Mouse (Mus musculus) CH12.LX (cell line): ENCODE data around the gene Serpina3b. TPM values are rescaled to one million over a fixed set of nuclear protein-coding genes. Genes with fewer than 3 reads are reported as not detected.

Source experiments
- DNase-seq: peaks from one replicate; pipeline ENCODE4 v3.0.0-alpha.2; 2013; ENCODE audit errors: extremely low read depth
- H3K27ac ChIP-seq: 2 replicates; pipeline ENCODE4 v1.5.1; 2012; ENCODE audit warnings: low read depth, mild to moderate bottlenecking, control low read depth, moderate library complexity; ENCODE audit not compliant: insufficient read depth
- H3K27me3 ChIP-seq: replicated peaks from 2 replicates; pipeline ENCODE3; 2012; ENCODE audit warnings: inconsistent platforms
- H3K36me3 ChIP-seq, 2 experiments: replicated peaks in 1 of 2; 2 replicates each; pipeline versions ENCODE3 to v1.6.1; 2012; ENCODE audit warnings: inconsistent platforms in 1 of 2, low read length in 1 of 2, mild to moderate bottlenecking in 1 of 2, mixed read lengths in 1 of 2, moderate library complexity in 1 of 2; ENCODE audit not compliant: control insufficient read depth in 1 of 2, insufficient read depth in 1 of 2
- H3K4me1 ChIP-seq, 2 experiments: 2 replicates each; pipeline ENCODE4 v1.6.1; 2012; ENCODE audit warnings: inconsistent platforms in 1 of 2, moderate library complexity in 1 of 2; ENCODE audit not compliant: insufficient read depth in 2 of 2, control insufficient read depth in 1 of 2
- H3K4me2 ChIP-seq: 2 replicates; pipeline ENCODE4 v1.6.1; 2012; ENCODE audit warnings: low read depth, mild to moderate bottlenecking, control low read depth; ENCODE audit not compliant: poor library complexity, insufficient read depth, severe bottlenecking
- H3K4me3 ChIP-seq, 3 experiments: fragments of 150-350 bp in 1 of 3; sonication (generic) in 1 of 3; replicated peaks in 1 of 3; 2 replicates each; pipeline versions ENCODE3 to v1.5.1; 2011 to 2012; ENCODE audit warnings: low read depth in 2 of 3, low read length in 2 of 3, mild to moderate bottlenecking in 2 of 3, moderate library complexity in 2 of 3, control low read depth in 1 of 3, improper control_type of control experiment in 1 of 3, inconsistent platforms in 1 of 3, mixed read lengths in 1 of 3; ENCODE audit not compliant: poor library complexity in 1 of 3
- H3K79me2 ChIP-seq: replicated peaks from 2 replicates; pipeline ENCODE4 v1.6.1; 2012; ENCODE audit warnings: mild to moderate bottlenecking, moderate library complexity; ENCODE audit not compliant: control insufficient read depth, poor library complexity, insufficient read depth, severe bottlenecking; ENCODE audit errors: extremely low read depth
- H3K9ac ChIP-seq: 2 replicates; pipeline ENCODE4 v1.6.1; 2012; ENCODE audit warnings: low read depth, mild to moderate bottlenecking, control low read depth, moderate library complexity; ENCODE audit not compliant: insufficient read depth
- H3K9me3 ChIP-seq: replicated peaks from 2 replicates; pipeline ENCODE3; 2012; ENCODE audit warnings: low read length, inconsistent platforms, mixed read lengths
- BHLHE40 ChIP-seq: IDR thresholded peaks from 2 replicates; pipeline ENCODE4 v1.6.1; 2011; ENCODE audit warnings: mild to moderate bottlenecking, low read depth, low read length, improper control_type of control experiment
- CHD2 ChIP-seq: IDR thresholded peaks from 2 replicates; pipeline ENCODE4 v1.6.1; 2011; ENCODE audit warnings: low read length, improper control_type of control experiment
- ELF1 ChIP-seq: IDR thresholded peaks from 2 replicates; pipeline ENCODE4 v1.6.1; 2014; ENCODE audit warnings: low read depth, mild to moderate bottlenecking, inconsistent platforms, low read length, improper control_type of control experiment
- EP300 ChIP-seq: IDR thresholded peaks from 2 replicates; pipeline ENCODE4 v1.6.1; 2011; ENCODE audit warnings: low read length, improper control_type of control experiment
- ETS1 ChIP-seq: conservative IDR thresholded peaks from 2 replicates; pipeline ENCODE4 v1.6.1; 2012; ENCODE audit warnings: low read depth, mild to moderate bottlenecking, inconsistent platforms, low read length, improper control_type of control experiment, moderate library complexity
- GABPA ChIP-seq: IDR thresholded peaks from 2 replicates; pipeline ENCODE4 v1.6.1; 2012; ENCODE audit warnings: low read depth, low read length, improper control_type of control experiment, inconsistent platforms; ENCODE audit not compliant: insufficient replicate concordance
- IRF4 ChIP-seq: IDR thresholded peaks from 2 replicates; pipeline ENCODE4 v1.6.1; 2014; ENCODE audit warnings: low read depth, mild to moderate bottlenecking, inconsistent platforms, low read length, improper control_type of control experiment
- JUN ChIP-seq: IDR thresholded peaks from 2 replicates; pipeline ENCODE4 v1.6.1; 2011; ENCODE audit warnings: low read depth, mild to moderate bottlenecking, low read length, improper control_type of control experiment, moderate library complexity; ENCODE audit not compliant: insufficient read depth
- KAT2A ChIP-seq: IDR thresholded peaks from 2 replicates; pipeline ENCODE4 v1.6.1; 2012; ENCODE audit warnings: low read length, improper control_type of control experiment, inconsistent platforms; ENCODE audit not compliant: insufficient replicate concordance
- MAX ChIP-seq: IDR thresholded peaks from 2 replicates; pipeline ENCODE4 v1.6.1; 2011; ENCODE audit warnings: low read length, improper control_type of control experiment
- MAZ ChIP-seq: IDR thresholded peaks from 2 replicates; pipeline ENCODE4 v1.6.1; 2012; ENCODE audit warnings: low read depth, mild to moderate bottlenecking, inconsistent platforms, low read length, improper control_type of control experiment, moderate library complexity
- MEF2A ChIP-seq: IDR thresholded peaks from 2 replicates; pipeline ENCODE4 v1.6.1; 2014; ENCODE audit warnings: low read depth, mild to moderate bottlenecking, inconsistent platforms, low read length, improper control_type of control experiment, borderline replicate concordance
- MYC ChIP-seq: IDR thresholded peaks from 2 replicates; pipeline ENCODE4 v1.6.1; 2011; ENCODE audit warnings: low read depth, mild to moderate bottlenecking, improper control_type of control experiment, low read length
- NELFE ChIP-seq: IDR thresholded peaks from 2 replicates; pipeline ENCODE4 v1.6.1; 2011; ENCODE audit warnings: low read depth, low read length, improper control_type of control experiment
- NRF1 ChIP-seq: IDR thresholded peaks from 2 replicates; pipeline ENCODE4 v1.6.1; 2014; ENCODE audit warnings: low read depth, mild to moderate bottlenecking, inconsistent platforms, low read length, improper control_type of control experiment, moderate library complexity
- PAX5 ChIP-seq: IDR thresholded peaks from 2 replicates; pipeline ENCODE4 v1.6.1; 2012; ENCODE audit warnings: low read length, inconsistent platforms, mixed read lengths
- POLR2A ChIP-seq: IDR thresholded peaks from 2 replicates; pipeline ENCODE4 v1.6.1; 2011; ENCODE audit warnings: low read depth, mild to moderate bottlenecking, improper control_type of control experiment, low read length
- POLR2AphosphoS2 ChIP-seq: IDR thresholded peaks from 2 replicates; pipeline ENCODE4 v1.6.1; 2011; ENCODE audit warnings: low read depth, low read length, improper control_type of control experiment
- RAD21 ChIP-seq: IDR thresholded peaks from 2 replicates; pipeline ENCODE4 v1.6.1; 2011; ENCODE audit warnings: low read depth, mild to moderate bottlenecking, low read length, improper control_type of control experiment, moderate library complexity
- RCOR1 ChIP-seq: conservative IDR thresholded peaks from 2 replicates; pipeline ENCODE4 v1.6.1; 2012; ENCODE audit warnings: low read depth, mild to moderate bottlenecking, inconsistent platforms, low read length, improper control_type of control experiment
- SIN3A ChIP-seq: IDR thresholded peaks from 2 replicates; pipeline ENCODE4 v1.6.1; 2012; ENCODE audit warnings: low read length, improper control_type of control experiment, inconsistent platforms
- SMC3 ChIP-seq: IDR thresholded peaks from 2 replicates; pipeline ENCODE4 v1.6.1; 2011; ENCODE audit warnings: low read depth, low read length, improper control_type of control experiment
- UBTF ChIP-seq: IDR thresholded peaks from 2 replicates; pipeline ENCODE4 v1.6.1; 2012; ENCODE audit warnings: low read depth, mild to moderate bottlenecking, inconsistent platforms, low read length, improper control_type of control experiment, moderate library complexity
- USF2 ChIP-seq: conservative IDR thresholded peaks from 2 replicates; pipeline ENCODE4 v1.6.1; 2011; ENCODE audit warnings: low read depth, low read length, improper control_type of control experiment
- ZC3H11A ChIP-seq: IDR thresholded peaks from 2 replicates; pipeline ENCODE4 v1.6.1; 2012; ENCODE audit warnings: low read depth, mild to moderate bottlenecking, inconsistent platforms, low read length, improper control_type of control experiment
- ZKSCAN1 ChIP-seq: IDR thresholded peaks from 2 replicates; pipeline ENCODE4 v1.6.1; 2012; ENCODE audit warnings: low read depth, inconsistent platforms, low read length, improper control_type of control experiment, borderline replicate concordance
- ZMIZ1 ChIP-seq: IDR thresholded peaks from 2 replicates; pipeline ENCODE4 v1.6.1; 2012; ENCODE audit warnings: low read depth, mild to moderate bottlenecking, inconsistent platforms, low read length, improper control_type of control experiment
- ZNF384 ChIP-seq: IDR thresholded peaks from 2 replicates; pipeline ENCODE4 v1.6.1; 2012; ENCODE audit warnings: low read depth, low read length, improper control_type of control experiment, inconsistent platforms
- dilution Hi-C: fragments of 300-500 bp; cut with MboI; formaldehyde crosslinking; loops from 2 replicates; pipeline ENCODE4 v1.14.3; 2020; ENCODE audit warnings: low sequenced_read_pairs; ENCODE audit not compliant: extremely low pct_unique_long_range_greater_than_20kb, extremely low pct_ligation_motif_present
- in situ Hi-C: fragments of 300-500 bp; cut with MboI; formaldehyde crosslinking; loops from 3 replicates; pipeline ENCODE4 v1.14.3; 2019; ENCODE audit warnings: low sequenced_read_pairs, low pct_ligation_motif_present, low pct_unique_long_range_greater_than_20kb, mixed read lengths
- polyA plus RNA-seq: library from polyadenylated mRNA; unstranded; fragments of >175 nt; gene quantifications from 2 replicates; pipeline ENCODE4 v1.2.1, GENCODE M21; 2012; ENCODE audit warnings: low read depth; ENCODE audit not compliant: insufficient read length
- total RNA-seq, 2 experiments: library from RNA; depleted of rRNA; stranded (reverse); fragments of 300-350 nt in 1 of 2; fragments of >200 nt in 1 of 2; gene quantifications; 2 replicates each; pipeline ENCODE4 v1.2.3; 2012 to 2014

Serpina3b gene
- total and polyA plus RNA-seq, 3 experiments: not detected

- Histone ChIP-seq H3K9me3 (no peaks in the 10 kb centered on the region), H3K79me2 (no peaks in the 10 kb centered on the region), H3K4me1 (no peaks in the 10 kb centered on the region), H3K27me3 (peaks cover 75% of the 10 kb centered on the region), H3K9ac (no peak within 1 kb of the TSS), H3K4me2 (no peak within 1 kb of the TSS), H3K4me3 (no peak within 1 kb of the TSS), H3K36me3 (no peaks in the 10 kb centered on the region), H3K27ac (no peak within 1 kb of the TSS)
- dilution Hi-C loops: no loop called here
- DNase-seq: no peak
- in situ Hi-C loops: no loop called here
- TF ChIP-seq ETS1 (no peak), UBTF (no peak)
Measured at GRCm38 (mm10) chr12:104100768-104101167, 27.0 kb upstream of the Serpina3b start, which contains the start of gene Serpina5. Serpina5 (plus strand) TSS chr12:104101113.

DNA sequence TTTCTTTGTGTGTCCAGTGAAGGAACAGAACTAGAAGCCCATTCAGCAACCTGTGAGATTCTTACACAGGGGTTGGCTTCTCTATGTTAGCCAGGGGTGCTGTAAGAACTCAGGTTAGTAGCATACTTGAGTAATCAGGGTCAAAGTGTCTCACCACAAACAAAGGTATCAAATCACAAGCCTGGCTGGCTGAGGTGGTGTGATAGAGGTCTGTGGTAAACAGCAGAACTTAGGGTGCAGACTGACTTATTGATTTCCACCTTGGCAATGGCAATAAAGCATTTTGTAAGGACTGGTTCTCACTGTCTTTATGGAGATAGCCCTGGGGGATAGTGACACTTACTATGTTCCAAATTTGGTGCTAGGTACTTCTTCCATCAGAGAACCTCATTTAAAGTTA, 21.9 kb upstream of the Serpina3b start:
- no peak overlapping the region for H3K4me2 ChIP-seq
- H3K27ac ChIP-seq: no peak overlapping the region
- no peaks in the 10 kb centered on the region for H3K36me3 ChIP-seq
- H3K79me2 ChIP-seq: no peaks in the 10 kb centered on the region
- H3K4me1 ChIP-seq: no peaks in the 10 kb centered on the region
- H3K27me3 ChIP-seq: peaks cover 70% of the 10 kb centered on the region
- no peaks in the 10 kb centered on the region for H3K9me3 ChIP-seq
- TF ChIP-seq NELFE (no peak), PAX5 (no peak), RCOR1 (no peak), ZNF384 (no peak), MAX (no peak), POLR2A (no peak), ELF1 (no peak), POLR2AphosphoS2 (no peak), GABPA (no peak), EP300 (no peak), KAT2A (no peak), NRF1 (no peak), JUN (no peak)
- H3K9ac ChIP-seq: no peak overlapping the region
- DNase-seq: no peak
- in situ Hi-C loops (no loop called here), dilution Hi-C loops (no loop called here)
- no peak overlapping the region for H3K4me3 ChIP-seq

GRCm38 (mm10) chr12:104106919-104107318, 20.9 kb upstream of the Serpina3b start:
- Histone ChIP-seq H3K4me1 (no peaks in the 10 kb centered on the region), H3K36me3 (no peaks in the 10 kb centered on the region), H3K9ac (no peak overlapping the region), H3K9me3 (no peaks in the 10 kb centered on the region), H3K27me3 (peaks cover 69% of the 10 kb centered on the region), H3K27ac (no peak overlapping the region), H3K79me2 (no peaks in the 10 kb centered on the region), H3K4me2 (no peak overlapping the region), H3K4me3 (no peak overlapping the region)
- DNase-seq: no peak
- dilution Hi-C loops (no loop called here), in situ Hi-C loops (no loop called here)
- no peak for TF ChIP-seq SIN3A
- TF ChIP-seq SMC3: no peak
- TF ChIP-seq MAZ: no peak
- no peak for TF ChIP-seq ZNF384
- no peak for TF ChIP-seq ZKSCAN1
- no peak for TF ChIP-seq BHLHE40
- TF ChIP-seq MYC: no peak
- no peak for TF ChIP-seq IRF4
- TF ChIP-seq CHD2: no peak
- no peak for TF ChIP-seq MEF2A
- TF ChIP-seq ZMIZ1: no peak
- no peak for TF ChIP-seq RAD21
- no peak for TF ChIP-seq POLR2A
- no peak for TF ChIP-seq POLR2AphosphoS2
- no peak for TF ChIP-seq EP300
- no peak for TF ChIP-seq NELFE
- no peak for TF ChIP-seq USF2
- TF ChIP-seq ZC3H11A: no peak
